Mouse (Mus musculus) right cerebral cortex, adult 2 months (tissue): ENCODE results near the gene Dpp7.
A peak's percentile ranks its signal among the peaks of the same experiment; 100 is the strongest.

ENCODE experiments used
- DNase-seq, 2 experiments: peaks; one replicate each; pipeline ENCODE4 v3.0.0; 2021 to 2022; ENCODE audit warnings: low spot score in 2 of 2

Dpp7 gene

GRCm38 (mm10) chr2:25310969-25311368 is 45.2 kb downstream of the Dpp7 start:
- DNase-seq, result no peak

GRCm38 (mm10) chr2:25310180-25310579 is 46.0 kb downstream of the Dpp7 start:
- DNase-seq, result no peak

- DNase-seq, result no peak
Observed at GRCm38 (mm10) chr2:25305587-25306359, 50.4 kb downstream of the Dpp7 start.

- peak in 1 of 2 experiments; percentile 62 for DNase-seq
Observed at GRCm38 (mm10) chr2:25304657-25305541, 51.3 kb downstream of the Dpp7 start.

GRCm38 (mm10) chr2:25303931-25304656 is 52.1 kb downstream of the Dpp7 start:
- DNase-seq, result no peak

GRCm38 (mm10) chr2:25303452-25303851 is 52.7 kb downstream of the Dpp7 start:
- no peak for DNase-seq
